Mouse (Mus musculus) limb, embryonic 15.5 days (tissue): Measurements from ENCODE around the gene Hras. TPM values are rescaled to one million over a fixed set of nuclear protein-coding genes. Genes with fewer than 3 reads are reported as not detected.
A peak's percentile ranks its signal among the peaks of the same experiment; 100 is the strongest.

Source experiments
- ATAC-seq: fragments of 200-750 bp; cut with Nextera tagmentation; 2 replicates; pipeline ENCODE4 v1.8.0; 2017; ENCODE audit warnings: low read depth, moderate TSS enrichment; ENCODE audit not compliant: insufficient number of reproducible peaks, low FRiP score, low TSS enrichment
- H3K27ac ChIP-seq: fragments of 300-500 bp; sonication (generic); 2 replicates; pipeline ENCODE4 v1.5.1; 2015; ENCODE audit warnings: moderate library complexity, mild to moderate bottlenecking, inconsistent platforms
- H3K27me3 ChIP-seq: fragments of 300-500 bp; sonication (generic); 2 replicates; pipeline ENCODE4 v1.6.1; 2015; ENCODE audit warnings: inconsistent platforms
- H3K36me3 ChIP-seq: fragments of 300-500 bp; sonication (generic); 2 replicates; pipeline ENCODE4 v1.6.1; 2015; ENCODE audit warnings: inconsistent platforms
- H3K4me1 ChIP-seq: fragments of 300-500 bp; sonication (generic); 2 replicates; pipeline ENCODE4 v1.6.1; 2015; ENCODE audit warnings: inconsistent platforms
- H3K4me2 ChIP-seq: fragments of 300-500 bp; sonication (generic); 2 replicates; pipeline ENCODE4 v1.6.1; 2015; ENCODE audit warnings: mild to moderate bottlenecking, inconsistent platforms
- H3K4me3 ChIP-seq: fragments of 300-500 bp; sonication (generic); 2 replicates; pipeline ENCODE4 v1.5.1; 2015; ENCODE audit warnings: mild to moderate bottlenecking, inconsistent platforms
- H3K9ac ChIP-seq: fragments of 300-500 bp; sonication (generic); 2 replicates; pipeline ENCODE4 v1.6.1; 2015; ENCODE audit warnings: inconsistent platforms
- H3K9me3 ChIP-seq: fragments of 300-500 bp; sonication (generic); 2 replicates; pipeline ENCODE4 v1.6.1; 2016; ENCODE audit warnings: inconsistent platforms
- WGBS: fragments of 180-500 bp; shearing (Covaris S2); methylation state at CpG from one replicate; pipeline ENCODE4 v1.1.7; 2015; 5-methylcytosine and 5-hydroxymethylcytosine counted together
- polyA plus RNA-seq: library from polyadenylated mRNA; unstranded; fragments of >200 nt; fragmentation: Nextera tagmentation; extraction: Ambion mirVana; gene quantifications from 2 replicates; pipeline ENCODE4 v1.2.1, GENCODE M21; 2015

Hras gene
- polyA plus RNA-seq, 1 experiment from 2014 or later: 165 TPM

GRCm38 (mm10) chr7:141193348-141193856 lies 403 bp downstream of the Hras start:
- peaks cover 39% of the 10 kb centered on the region for H3K36me3 ChIP-seq
- no peak; the same call in 1 of the 2 replicates for ATAC-seq

DNA sequence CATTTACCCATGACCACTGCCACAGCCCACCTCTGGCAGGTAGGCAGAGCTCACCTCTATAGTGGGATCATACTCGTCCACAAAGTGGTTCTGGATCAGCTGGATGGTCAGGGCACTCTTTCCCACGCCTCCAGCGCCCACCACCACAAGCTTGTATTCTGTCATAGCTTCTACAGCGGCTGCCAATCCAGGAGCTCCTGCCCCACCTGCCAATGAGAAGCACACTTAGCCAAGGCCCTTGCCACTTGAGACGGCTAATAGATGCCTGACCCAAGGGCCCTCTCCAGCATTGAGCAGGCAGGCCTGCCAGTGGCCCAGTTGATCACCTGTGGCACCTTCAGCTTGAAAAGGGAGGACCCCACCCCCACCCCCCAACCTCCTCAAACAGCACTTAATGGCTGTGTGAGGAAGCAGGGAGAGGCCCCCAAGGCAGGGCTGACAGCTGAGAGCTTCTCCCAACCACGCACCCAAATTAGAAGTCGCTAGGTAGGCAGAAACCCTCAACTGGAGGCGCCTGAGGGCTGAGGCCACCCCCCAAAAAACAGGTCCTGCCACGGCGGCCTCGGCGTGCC lies 943 bp downstream of the Hras start:
- Histone ChIP-seq H3K9ac (peak overlapping the region; percentile 89), H3K27ac (peak overlapping the region; percentile 91), H3K4me3 (peak overlapping the region; percentile 78), H3K4me2 (peak overlapping the region; percentile 93), H3K9me3 (no peaks in the 10 kb centered on the region), H3K27me3 (no peaks in the 10 kb centered on the region), H3K36me3 (peaks cover 39% of the 10 kb centered on the region), H3K4me1 (peaks cover 28% of the 10 kb centered on the region)
- WGBS: 25% methylated on average over 12 of the region's 12 CpGs
- no peak for ATAC-seq

More at GRCm38 (mm10) chr7:141193348-141193856, 403 bp downstream of the Hras start:
- H3K9me3 ChIP-seq: no peaks in the 10 kb centered on the region
- H3K9ac ChIP-seq: peak overlapping the region; percentile 89
- H3K27ac ChIP-seq: peak overlapping the region; percentile 91
- H3K4me3 ChIP-seq: peak overlapping the region; percentile 78
- H3K4me1 ChIP-seq: peaks cover 28% of the 10 kb centered on the region
- no peaks in the 10 kb centered on the region for H3K27me3 ChIP-seq
- under 1% methylated on average over 43 of the region's 43 CpGs for WGBS
- H3K4me2 ChIP-seq: peak overlapping the region; percentile 93

DNA sequence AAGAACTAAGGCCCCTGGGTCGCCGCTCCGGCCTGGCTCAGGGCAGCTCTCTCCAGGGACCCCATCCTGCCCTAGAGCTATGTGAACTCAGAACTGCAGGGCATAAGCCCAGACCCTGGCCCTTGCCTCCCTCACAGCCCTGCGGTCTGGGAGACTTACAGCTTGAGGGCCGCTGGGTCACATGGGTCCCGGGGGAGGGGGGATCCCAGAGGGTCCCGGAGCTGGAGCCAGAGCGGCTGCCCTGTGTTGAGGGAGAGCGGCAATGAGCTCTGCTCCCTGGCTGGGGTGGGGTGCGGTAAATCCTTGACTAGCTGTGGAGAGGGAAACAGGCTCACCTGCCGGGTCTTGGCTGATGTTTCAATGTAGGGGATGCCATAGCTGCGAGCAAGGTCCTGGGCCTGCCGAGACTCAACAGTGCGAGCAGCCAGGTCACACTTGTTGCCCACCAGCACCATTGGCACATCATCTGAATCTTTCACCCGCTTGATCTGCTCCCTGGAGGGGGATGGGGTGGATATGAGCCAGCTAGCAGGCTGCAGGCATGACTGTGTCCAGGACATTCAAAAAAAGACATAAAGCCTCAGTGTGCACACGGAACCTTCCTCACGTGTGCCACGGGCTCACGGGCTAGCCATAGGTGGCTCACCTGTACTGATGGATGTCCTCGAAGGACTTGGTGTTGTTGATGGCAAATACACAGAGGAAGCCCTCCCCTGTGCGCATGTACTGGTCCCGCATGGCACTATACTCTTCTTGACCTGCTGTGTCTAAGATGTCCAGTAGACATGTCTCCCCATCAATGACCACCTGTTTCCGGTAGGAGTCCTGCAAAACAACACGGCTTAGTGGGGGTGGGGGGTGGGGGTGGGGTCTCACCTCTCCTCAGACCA lies 1.8 kb downstream of the Hras start:
- no peak overlapping the region; the same call in 1 of the 2 replicates for H3K9ac ChIP-seq

DNA sequence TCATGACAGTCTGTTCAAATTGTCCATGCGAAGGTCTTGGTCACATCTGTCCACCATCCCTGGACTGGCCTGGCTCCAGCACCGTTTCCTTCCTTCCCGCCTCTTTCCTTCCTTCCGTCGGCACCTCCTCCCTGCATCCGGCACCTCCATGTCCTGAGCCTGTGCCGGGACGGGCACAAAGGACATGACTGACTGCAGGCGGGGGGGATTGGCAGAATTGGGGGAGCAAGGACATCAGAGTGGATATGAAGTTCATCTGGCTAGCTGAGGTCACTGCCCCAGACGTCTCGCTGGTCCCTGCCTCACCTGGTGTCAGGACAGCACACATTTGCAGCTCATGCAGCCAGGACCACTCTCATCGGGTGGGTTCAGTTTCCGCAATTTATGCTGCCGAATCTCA lies 2.8 kb downstream of the Hras start:
- Histone ChIP-seq H3K27ac (no peak overlapping the region), H3K9ac (no peak overlapping the region), H3K4me1 (peaks cover 28% of the 10 kb centered on the region), H3K36me3 (peaks cover 36% of the 10 kb centered on the region), H3K9me3 (no peaks in the 10 kb centered on the region), H3K4me3 (no peak overlapping the region), H3K4me2 (peak overlapping the region; percentile 0; the same call in 1 of the 2 replicates), H3K27me3 (no peaks in the 10 kb centered on the region)
- ATAC-seq: no peak
- 86% methylated on average over 14 of the region's 14 CpGs for WGBS

More for the DNA sequence above, 1.8 kb downstream of the Hras start:
- Histone ChIP-seq H3K27ac (no peak overlapping the region), H3K4me1 (peaks cover 28% of the 10 kb centered on the region), H3K27me3 (no peaks in the 10 kb centered on the region), H3K9me3 (no peaks in the 10 kb centered on the region), H3K4me3 (peak overlapping the region; percentile 78), H3K4me2 (peak overlapping the region; percentile 93), H3K36me3 (peaks cover 36% of the 10 kb centered on the region)
- 87% methylated on average over 24 of the region's 24 CpGs for WGBS
- ATAC-seq: no peak

- 91% methylated on average over 3 of the region's 3 CpGs for WGBS
These were observed 3.6 kb downstream of the Hras start for GRCm38 (mm10) chr7:141190220-141190619.

DNA sequence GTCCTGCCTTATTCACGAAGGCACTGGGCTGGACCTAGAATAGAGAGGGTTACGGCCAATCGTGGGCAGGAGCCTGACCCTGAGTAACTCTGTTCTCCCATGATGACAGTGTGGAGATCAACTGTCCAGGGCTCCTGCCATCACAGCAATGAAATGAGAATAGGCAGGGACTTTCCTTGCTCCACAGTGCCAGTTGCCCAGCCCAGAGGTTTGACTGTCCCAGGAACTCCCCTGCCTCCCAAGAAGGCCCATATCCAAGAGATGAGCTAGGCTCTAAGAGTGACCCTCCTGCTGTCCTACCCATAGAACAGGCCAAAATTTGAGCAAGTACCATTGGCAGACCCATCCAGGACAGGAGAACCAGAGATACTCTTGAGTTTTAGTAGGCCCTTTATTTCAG lies 5.1 kb downstream of the Hras start:
- Histone ChIP-seq H3K27ac (no peak overlapping the region), H3K4me3 (no peak overlapping the region), H3K9me3 (no peaks in the 10 kb centered on the region), H3K36me3 (peaks cover 36% of the 10 kb centered on the region), H3K27me3 (no peaks in the 10 kb centered on the region), H3K4me2 (no peak overlapping the region), H3K9ac (no peak overlapping the region), H3K4me1 (peaks cover 19% of the 10 kb centered on the region)
- 87% methylated on average over 3 of the region's 3 CpGs for WGBS
- ATAC-seq: no peak

More at GRCm38 (mm10) chr7:141190220-141190619, 3.6 kb downstream of the Hras start:
- Histone ChIP-seq H3K9me3 (no peaks in the 10 kb centered on the region), H3K9ac (no peak overlapping the region), H3K27me3 (no peaks in the 10 kb centered on the region), H3K4me3 (no peak overlapping the region), H3K4me1 (peaks cover 24% of the 10 kb centered on the region), H3K4me2 (no peak overlapping the region), H3K36me3 (peaks cover 36% of the 10 kb centered on the region), H3K27ac (no peak overlapping the region)
- ATAC-seq: no peak

DNA sequence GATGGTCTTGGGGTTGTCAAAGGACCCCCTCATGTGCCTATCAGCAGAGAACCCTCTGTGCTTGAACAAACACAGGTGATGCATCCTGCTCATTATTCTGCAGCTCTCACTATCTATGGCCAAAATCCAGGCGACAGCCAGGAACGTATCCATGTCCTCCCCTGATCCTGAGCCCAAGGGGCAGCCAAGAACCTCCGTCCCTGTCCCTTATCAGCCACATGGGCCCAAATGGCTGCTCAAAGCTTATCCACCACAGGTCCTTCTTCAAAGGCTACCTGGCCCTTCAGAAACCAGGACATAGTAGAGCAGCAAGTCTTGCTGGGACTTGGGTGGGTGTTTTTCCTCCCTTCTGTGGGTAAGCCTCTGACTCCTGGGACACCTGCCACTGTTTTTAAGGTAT lies 5.6 kb downstream of the Hras start:
- Histone ChIP-seq H3K9ac (no peak overlapping the region), H3K27ac (no peak overlapping the region), H3K4me2 (no peak overlapping the region), H3K9me3 (no peaks in the 10 kb centered on the region), H3K27me3 (no peaks in the 10 kb centered on the region), H3K4me1 (peaks cover 18% of the 10 kb centered on the region), H3K4me3 (no peak overlapping the region), H3K36me3 (peaks cover 36% of the 10 kb centered on the region)
- WGBS: 73% methylated on average over 3 of the region's 3 CpGs
- no peak for ATAC-seq

DNA sequence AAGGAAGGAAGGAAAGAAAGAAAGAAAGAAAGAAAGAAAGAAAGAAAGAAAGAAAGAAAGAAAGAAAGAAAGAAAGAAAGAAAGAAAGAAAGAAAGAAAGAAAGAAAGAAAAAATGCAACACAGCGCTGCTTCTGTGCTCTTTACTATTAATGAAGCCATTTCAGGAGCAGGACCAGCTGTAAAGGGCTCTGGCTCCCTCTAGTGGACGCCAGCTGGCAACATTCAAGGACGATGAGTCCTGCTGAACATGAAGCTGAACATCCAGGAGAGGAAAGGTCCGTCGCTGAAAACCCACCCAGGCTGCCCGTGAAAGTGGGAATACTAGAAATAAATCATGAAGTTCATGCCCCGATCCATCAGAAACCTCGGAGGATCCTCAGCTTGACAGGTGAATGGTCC lies 17.6 kb downstream of the Hras start:
- H3K36me3 ChIP-seq: no peaks in the 10 kb centered on the region
- H3K4me3 ChIP-seq: no peak overlapping the region
- no peak for ATAC-seq
- H3K27me3 ChIP-seq: no peaks in the 10 kb centered on the region
- peaks cover 14% of the 10 kb centered on the region for H3K4me1 ChIP-seq
- WGBS: under 1% methylated on average over 8 of the region's 8 CpGs
- no peaks in the 10 kb centered on the region for H3K9me3 ChIP-seq
- H3K9ac ChIP-seq: no peak overlapping the region
- H3K4me2 ChIP-seq: no peak overlapping the region
- no peak overlapping the region for H3K27ac ChIP-seq

DNA sequence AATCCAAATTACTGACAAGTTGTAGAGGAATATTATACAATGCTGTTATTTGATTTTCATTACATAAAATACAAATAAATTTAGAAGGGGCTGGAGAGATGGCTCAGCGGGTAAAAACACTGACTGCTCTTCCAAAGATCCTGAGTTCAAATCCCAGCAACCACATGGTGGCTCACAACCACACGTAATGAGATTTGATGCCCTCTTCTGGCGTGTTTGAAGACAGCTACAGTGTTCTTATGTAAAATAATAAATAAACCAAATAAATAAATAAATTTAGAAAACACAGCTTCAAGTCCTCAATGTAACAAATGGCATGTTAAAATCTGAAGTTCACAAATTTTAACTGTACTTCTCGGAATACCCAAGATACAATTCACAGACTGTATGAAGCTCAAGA lies 18.7 kb downstream of the Hras start:
- Histone ChIP-seq H3K9me3 (no peaks in the 10 kb centered on the region), H3K36me3 (no peaks in the 10 kb centered on the region), H3K4me3 (no peak overlapping the region), H3K4me1 (peaks cover 14% of the 10 kb centered on the region), H3K27ac (no peak overlapping the region), H3K4me2 (no peak overlapping the region), H3K9ac (no peak overlapping the region), H3K27me3 (no peaks in the 10 kb centered on the region)
- ATAC-seq: no peak
- 85% methylated on average over 4 of the region's 4 CpGs for WGBS

GRCm38 (mm10) chr7:141173323-141173850 lies 20.4 kb downstream of the Hras start:
- Histone ChIP-seq H3K27ac (peak overlapping the region; percentile 94), H3K9ac (no peak overlapping the region), H3K36me3 (no peaks in the 10 kb centered on the region), H3K4me1 (peaks cover 23% of the 10 kb centered on the region), H3K4me2 (peak overlapping the region; percentile 69), H3K4me3 (peak overlapping the region; percentile 61), H3K9me3 (no peaks in the 10 kb centered on the region), H3K27me3 (no peaks in the 10 kb centered on the region)
- ATAC-seq: no peak
- WGBS: 75% methylated on average over 5 of the region's 5 CpGs

DNA sequence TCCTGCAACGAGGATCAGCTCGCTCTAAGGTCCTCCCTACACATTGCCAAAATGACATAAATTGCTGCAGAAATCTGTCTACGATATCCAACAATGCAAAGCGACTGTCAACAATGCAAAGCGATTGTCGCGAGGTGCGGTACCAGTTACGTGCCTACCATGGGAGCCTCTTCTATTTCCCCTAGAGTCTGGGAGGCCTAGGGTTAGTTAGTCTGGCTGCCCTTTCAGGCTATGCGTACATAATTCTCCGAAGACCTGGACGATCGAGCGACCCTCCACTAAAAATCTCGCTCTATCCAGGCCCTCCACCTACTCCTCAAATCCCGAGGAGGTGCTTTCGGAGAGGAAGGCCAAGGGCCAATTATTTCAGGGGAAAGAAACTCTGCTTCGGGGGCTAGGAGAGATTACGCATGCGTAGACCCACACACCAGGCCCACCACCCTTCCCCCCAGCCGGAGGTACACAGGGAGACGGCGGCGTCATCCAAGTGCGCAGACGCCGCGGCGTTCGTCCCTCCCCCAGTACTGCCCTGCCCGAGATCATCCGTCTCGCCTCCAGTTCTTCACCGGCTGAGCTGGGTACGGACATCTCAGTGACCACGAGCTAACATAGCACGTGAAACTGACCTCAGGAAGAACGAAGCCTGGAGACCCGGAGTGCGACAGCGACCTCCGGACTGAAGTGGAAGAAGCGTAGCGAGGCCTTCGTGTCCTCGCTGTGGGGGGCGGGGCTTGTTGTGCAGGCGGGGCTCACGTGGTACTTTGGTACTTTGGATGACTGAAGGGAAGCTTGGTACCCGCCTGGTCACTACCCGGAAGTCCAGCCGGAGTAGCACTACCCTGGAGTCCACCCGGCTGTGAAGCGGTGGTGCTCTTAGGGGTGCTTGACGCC lies 21.4 kb downstream of the Hras start, which contains the start of gene Rnh1:
TSS of gene Rnh1 (minus strand) at position 742 of the 891 bp plus-strand sequence.
- no peaks in the 10 kb centered on the region for H3K27me3 ChIP-seq
- peak within 1 kb of the TSS; percentile 94 for H3K27ac ChIP-seq
- peak within 1 kb of the TSS; percentile 69 for H3K4me2 ChIP-seq
- no peaks in the 10 kb centered on the region for H3K36me3 ChIP-seq
- WGBS: 3% methylated on average over 55 of the region's 55 CpGs
- peak within 1 kb of the TSS; percentile 61 for H3K4me3 ChIP-seq
- peak within 1 kb of the TSS; percentile 54 for H3K9ac ChIP-seq
- H3K9me3 ChIP-seq: no peaks in the 10 kb centered on the region
- peak; percentile 95 for ATAC-seq
- peaks cover 31% of the 10 kb centered on the region for H3K4me1 ChIP-seq
